Mouse (Mus musculus) embryonic facial prominence, embryonic 14.5 days (tissue): ENCODE data around the gene Tmeff2. TPM values are rescaled to one million over a fixed set of nuclear protein-coding genes. Genes with fewer than 3 reads are reported as not detected.
A peak's percentile ranks its signal among the peaks of the same experiment; 100 is the strongest.

ENCODE experiments used
- ATAC-seq: fragments of 200-750 bp; cut with Nextera tagmentation; 2 replicates; pipeline ENCODE4 v1.8.0; 2017; ENCODE audit warnings: low read depth, moderate number of reproducible peaks, moderate TSS enrichment
- DNase-seq: peaks from one replicate; pipeline ENCODE4 v3.0.0-alpha.2; 2015; ENCODE audit warnings: low spot score
- H3K27ac ChIP-seq: fragments of 300-500 bp; sonication (generic); replicated peaks from 2 replicates; pipeline ENCODE4 v1.5.1; 2014; ENCODE audit warnings: low read depth, mild to moderate bottlenecking, low read length, moderate library complexity
- H3K27me3 ChIP-seq: fragments of 300-500 bp; sonication (generic); replicated peaks from 2 replicates; pipeline ENCODE4 v1.6.1; 2014; ENCODE audit warnings: low read length; ENCODE audit not compliant: control insufficient read depth, insufficient read depth
- H3K36me3 ChIP-seq: fragments of 300-500 bp; sonication (generic); 2 replicates; pipeline ENCODE4 v1.6.1; 2014; ENCODE audit warnings: low read length, mixed read lengths; ENCODE audit not compliant: control insufficient read depth, insufficient read depth
- H3K4me1 ChIP-seq: fragments of 300-500 bp; sonication (generic); 2 replicates; pipeline ENCODE4 v1.6.1; 2014; ENCODE audit warnings: antibody characterized with exemption, low read length; ENCODE audit not compliant: control insufficient read depth, insufficient read depth
- H3K4me2 ChIP-seq: fragments of 300-500 bp; sonication (generic); 2 replicates; pipeline ENCODE4 v1.6.1; 2014; ENCODE audit warnings: low read depth, mild to moderate bottlenecking, low read length, moderate library complexity, mixed read lengths
- H3K4me3 ChIP-seq: fragments of 300-500 bp; sonication (generic); 2 replicates; pipeline ENCODE4 v1.5.1; 2014; ENCODE audit warnings: low read depth, mild to moderate bottlenecking, low read length
- H3K9ac ChIP-seq: fragments of 300-500 bp; sonication (generic); 2 replicates; pipeline ENCODE4 v1.6.1; 2014; ENCODE audit warnings: low read depth, mild to moderate bottlenecking, low read length, moderate library complexity, mixed read lengths
- H3K9me3 ChIP-seq: fragments of 300-500 bp; sonication (generic); 2 replicates; pipeline ENCODE4 v1.6.1; 2016; ENCODE audit warnings: low read length; ENCODE audit not compliant: control insufficient read depth
- WGBS: fragments of 180-500 bp; shearing (Covaris S2); extraction: QIAGEN DNeasy Blood & Tissue Kit; methylation state at CpG from one replicate; pipeline ENCODE4 v1.1.7; 2014; 5-methylcytosine and 5-hydroxymethylcytosine counted together
- polyA plus RNA-seq: library from polyadenylated mRNA; unstranded; fragments of >200 nt; fragmentation: Nextera tagmentation; extraction: Ambion mirVana; gene quantifications from 2 replicates; pipeline ENCODE4 v1.2.1, GENCODE M21; 2014

Gene Tmeff2
- polyA plus RNA-seq, 1 experiment from 2014 or later: 26.3 TPM

- Histone ChIP-seq H3K4me2 (no peak overlapping the region), H3K4me3 (no peak overlapping the region), H3K4me1 (no peaks in the 10 kb centered on the region), H3K36me3 (no peaks in the 10 kb centered on the region), H3K9me3 (no peaks in the 10 kb centered on the region), H3K27me3 (no peaks in the 10 kb centered on the region), H3K27ac (no peak overlapping the region), H3K9ac (no peak overlapping the region)
- no peak for ATAC-seq
- DNase-seq: no peak
- 52% methylated on average over 4 of the region's 4 CpGs for WGBS
Observed at GRCm38 (mm10) chr1:51106401-51106920, 206.0 kb downstream of the Tmeff2 start.

- 66% methylated on average over 2 of the region's 2 CpGs for WGBS
- ATAC-seq (no peak), DNase-seq (no peak)
Observed at GRCm38 (mm10) chr1:51107299-51107698, 206.9 kb downstream of the Tmeff2 start.

GRCm38 (mm10) chr1:51114721-51115120, 214.3 kb downstream of the Tmeff2 start:
- Histone ChIP-seq H3K9me3 (no peaks in the 10 kb centered on the region), H3K4me2 (no peak overlapping the region), H3K36me3 (no peaks in the 10 kb centered on the region), H3K27ac (no peak overlapping the region), H3K9ac (no peak overlapping the region), H3K4me3 (no peak overlapping the region), H3K27me3 (no peaks in the 10 kb centered on the region), H3K4me1 (no peaks in the 10 kb centered on the region)
- no peak for ATAC-seq
- DNase-seq: no peak
- 85% methylated on average over 5 of the region's 5 CpGs for WGBS

More at GRCm38 (mm10) chr1:51107299-51107698, 206.9 kb downstream of the Tmeff2 start:
- Histone ChIP-seq H3K9ac (no peak overlapping the region), H3K27ac (no peak overlapping the region), H3K4me1 (no peaks in the 10 kb centered on the region), H3K27me3 (no peaks in the 10 kb centered on the region), H3K4me2 (no peak overlapping the region), H3K36me3 (no peaks in the 10 kb centered on the region), H3K4me3 (no peak overlapping the region), H3K9me3 (no peaks in the 10 kb centered on the region)

GRCm38 (mm10) chr1:51115761-51116160, 215.3 kb downstream of the Tmeff2 start:
- no peak overlapping the region for H3K4me2 ChIP-seq
- H3K9me3 ChIP-seq: no peaks in the 10 kb centered on the region
- ATAC-seq: no peak
- no peak for DNase-seq
- no peaks in the 10 kb centered on the region for H3K4me1 ChIP-seq
- H3K4me3 ChIP-seq: no peak overlapping the region
- H3K27ac ChIP-seq: no peak overlapping the region
- no peaks in the 10 kb centered on the region for H3K27me3 ChIP-seq
- no peaks in the 10 kb centered on the region for H3K36me3 ChIP-seq
- 82% methylated on average over 5 of the region's 5 CpGs for WGBS
- no peak overlapping the region for H3K9ac ChIP-seq

GRCm38 (mm10) chr1:51117830-51118229, 217.4 kb downstream of the Tmeff2 start:
- Histone ChIP-seq H3K36me3 (no peaks in the 10 kb centered on the region), H3K4me3 (no peak overlapping the region), H3K4me2 (no peak overlapping the region), H3K27ac (no peak overlapping the region), H3K27me3 (no peaks in the 10 kb centered on the region), H3K9ac (no peak overlapping the region), H3K9me3 (no peaks in the 10 kb centered on the region), H3K4me1 (no peaks in the 10 kb centered on the region)
- WGBS: 78% methylated on average over 2 of the region's 2 CpGs
- no peak for ATAC-seq
- no peak for DNase-seq

- H3K4me3 ChIP-seq: no peak overlapping the region
- no peak overlapping the region for H3K9ac ChIP-seq
- 50% methylated on average over 10 of the region's 10 CpGs for WGBS
- no peaks in the 10 kb centered on the region for H3K36me3 ChIP-seq
- DNase-seq (peak; percentile 46), ATAC-seq (peak; percentile 26; the same call in 1 of the 2 replicates)
- H3K27ac ChIP-seq: no peak overlapping the region
- H3K4me2 ChIP-seq: no peak overlapping the region
- H3K4me1 ChIP-seq: 0 out of 2 replicates have a peak, but pooled peaks cover 10% of the 10 kb centered on the region
- H3K27me3 ChIP-seq: no peaks in the 10 kb centered on the region
- no peaks in the 10 kb centered on the region for H3K9me3 ChIP-seq
Observed at GRCm38 (mm10) chr1:51125671-51126424, 225.4 kb downstream of the Tmeff2 start.

- ATAC-seq (no peak), DNase-seq (no peak)
- Histone ChIP-seq H3K36me3 (no peaks in the 10 kb centered on the region), H3K9me3 (no peaks in the 10 kb centered on the region), H3K4me1 (0 out of 2 replicates have a peak, but pooled peaks cover 10% of the 10 kb centered on the region), H3K9ac (no peak overlapping the region), H3K27ac (no peak overlapping the region), H3K4me2 (no peak overlapping the region), H3K4me3 (no peak overlapping the region), H3K27me3 (no peaks in the 10 kb centered on the region)
- 40% methylated on average over 5 of the region's 5 CpGs for WGBS
Observed at GRCm38 (mm10) chr1:51126425-51126765, 225.9 kb downstream of the Tmeff2 start.

- H3K27me3 ChIP-seq: no peaks in the 10 kb centered on the region
- no peak overlapping the region for H3K9ac ChIP-seq
- no peak overlapping the region for H3K4me2 ChIP-seq
- no peak for ATAC-seq
- H3K27ac ChIP-seq: no peak overlapping the region
- H3K4me3 ChIP-seq: no peak overlapping the region
- H3K4me1 ChIP-seq: no peaks in the 10 kb centered on the region
- no peaks in the 10 kb centered on the region for H3K36me3 ChIP-seq
- peak; percentile 41 for DNase-seq
- 29% methylated on average over 2 of the region's 2 CpGs for WGBS
- H3K9me3 ChIP-seq: no peaks in the 10 kb centered on the region
Observed at GRCm38 (mm10) chr1:51136792-51137191, 236.3 kb downstream of the Tmeff2 start.

GRCm38 (mm10) chr1:51139605-51140004, 239.2 kb downstream of the Tmeff2 start:
- H3K4me1 ChIP-seq: no peaks in the 10 kb centered on the region
- H3K9me3 ChIP-seq: no peaks in the 10 kb centered on the region
- 81% methylated on average over 10 of the region's 10 CpGs for WGBS

More at GRCm38 (mm10) chr1:51139605-51140004, 239.2 kb downstream of the Tmeff2 start:
- Histone ChIP-seq H3K27me3 (no peaks in the 10 kb centered on the region), H3K4me2 (no peak overlapping the region), H3K36me3 (no peaks in the 10 kb centered on the region), H3K27ac (no peak overlapping the region), H3K9ac (no peak overlapping the region), H3K4me3 (no peak overlapping the region)
- ATAC-seq: no peak
- DNase-seq: no peak
